Mouse (Mus musculus) stomach, embryonic 15.5 days (tissue): ENCODE data around the gene Nfic. TPM values are rescaled to one million over a fixed set of nuclear protein-coding genes. Genes with fewer than 3 reads are reported as not detected.

Source experiments
- ATAC-seq: fragments of 200-750 bp; cut with Nextera tagmentation; 2 replicates; pipeline ENCODE4 v1.8.0; 2017; ENCODE audit warnings: low read depth, moderate number of reproducible peaks, moderate TSS enrichment; ENCODE audit not compliant: insufficient read depth, low FRiP score
- H3K27ac ChIP-seq: fragments of 300-500 bp; sonication (generic); 2 replicates; pipeline ENCODE4 v1.5.1; 2015; ENCODE audit warnings: mild to moderate bottlenecking, inconsistent platforms
- H3K27me3 ChIP-seq: fragments of 300-500 bp; sonication (generic); replicated peaks from 2 replicates; pipeline ENCODE4 v1.6.1; 2015; ENCODE audit warnings: inconsistent platforms
- H3K36me3 ChIP-seq: fragments of 300-500 bp; sonication (generic); 2 replicates; pipeline ENCODE4 v1.6.1; 2015; ENCODE audit warnings: inconsistent platforms
- H3K4me1 ChIP-seq: fragments of 300-500 bp; sonication (generic); 2 replicates; pipeline ENCODE4 v1.6.1; 2015; ENCODE audit warnings: inconsistent platforms
- H3K4me2 ChIP-seq: fragments of 300-500 bp; sonication (generic); 2 replicates; pipeline ENCODE4 v1.6.1; 2015; ENCODE audit warnings: mild to moderate bottlenecking, inconsistent platforms
- H3K4me3 ChIP-seq: fragments of 300-500 bp; sonication (generic); replicated peaks from 2 replicates; pipeline ENCODE4 v1.5.1; 2015; ENCODE audit warnings: inconsistent platforms
- H3K9ac ChIP-seq: fragments of 300-500 bp; sonication (generic); 2 replicates; pipeline ENCODE4 v1.6.1; 2015; ENCODE audit warnings: inconsistent platforms
- H3K9me3 ChIP-seq: fragments of 300-500 bp; sonication (generic); 2 replicates; pipeline ENCODE4 v1.6.1; 2016; ENCODE audit warnings: inconsistent platforms
- WGBS: fragments of 180-500 bp; shearing (Covaris S2); methylation state at CpG from one replicate; pipeline ENCODE4 v1.1.7; 2015; 5-methylcytosine and 5-hydroxymethylcytosine counted together
- polyA plus RNA-seq: library from polyadenylated mRNA; unstranded; fragments of >200 nt; fragmentation: Nextera tagmentation; extraction: Ambion mirVana; gene quantifications from 2 replicates; pipeline ENCODE4 v1.2.1, GENCODE M21; 2015

The Nfic gene
- polyA plus RNA-seq, 1 experiment from 2014 or later: 78.2 TPM

DNA sequence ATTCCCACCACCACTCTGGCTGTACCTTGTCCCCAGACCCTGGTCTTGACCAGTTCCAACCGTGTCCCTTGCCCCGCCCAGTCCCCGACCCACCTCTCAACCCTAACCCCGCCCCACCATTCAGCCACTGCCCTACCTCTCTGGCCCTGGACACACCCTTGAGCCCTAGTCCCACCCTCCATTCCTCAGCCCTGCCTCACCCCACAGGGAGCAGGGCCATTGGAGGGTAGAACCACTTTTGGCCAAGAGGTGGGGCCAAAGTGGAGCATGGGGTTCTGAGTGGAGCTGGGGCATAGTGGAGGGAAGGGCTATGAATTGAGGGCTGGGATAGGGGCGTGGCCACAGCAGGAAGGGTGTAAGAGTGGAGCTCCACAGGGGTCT is 9.8 kb upstream of the Nfic start:
- H3K36me3 ChIP-seq: no peaks in the 10 kb centered on the region
- H3K27ac ChIP-seq: no peak overlapping the region
- peak; percentile 75 for ATAC-seq
- no peak overlapping the region for H3K9ac ChIP-seq
- H3K4me1 ChIP-seq: peaks cover 16% of the 10 kb centered on the region; the same call in 1 of the 2 replicates
- H3K27me3 ChIP-seq: peaks cover 78% of the 10 kb centered on the region
- H3K4me2 ChIP-seq: peak overlapping the region; percentile 53; the same call in 1 of the 2 replicates
- peak overlapping the region; percentile 33; the same call in 1 of the 2 replicates for H3K4me3 ChIP-seq
- WGBS: 5% methylated on average over 5 of the region's 5 CpGs
- H3K9me3 ChIP-seq: no peaks in the 10 kb centered on the region

GRCm38 (mm10) chr10:81464405-81465264 is 9.2 kb upstream of the Nfic start:
- peaks cover 80% of the 10 kb centered on the region for H3K27me3 ChIP-seq

GRCm38 (mm10) chr10:81463531-81463930 is 8.1 kb upstream of the Nfic start:
- Histone ChIP-seq H3K9me3 (no peaks in the 10 kb centered on the region), H3K4me2 (no peak overlapping the region), H3K4me1 (peaks cover 16% of the 10 kb centered on the region; the same call in 1 of the 2 replicates), H3K4me3 (no peak overlapping the region), H3K27me3 (peaks cover 88% of the 10 kb centered on the region), H3K9ac (no peak overlapping the region), H3K27ac (no peak overlapping the region), H3K36me3 (no peaks in the 10 kb centered on the region)
- 66% methylated on average over 4 of the region's 4 CpGs for WGBS
- ATAC-seq: no peak

More at GRCm38 (mm10) chr10:81464405-81465264, 9.2 kb upstream of the Nfic start:
- Histone ChIP-seq H3K9me3 (no peaks in the 10 kb centered on the region), H3K9ac (no peak overlapping the region), H3K4me1 (peaks cover 16% of the 10 kb centered on the region; the same call in 1 of the 2 replicates), H3K36me3 (no peaks in the 10 kb centered on the region), H3K27ac (no peak overlapping the region; the same call in 1 of the 2 replicates), H3K4me2 (peak overlapping the region; percentile 53), H3K4me3 (peak overlapping the region; percentile 33)
- WGBS: 3% methylated on average over 33 of the region's 33 CpGs
- ATAC-seq: peak; percentile 85

DNA sequence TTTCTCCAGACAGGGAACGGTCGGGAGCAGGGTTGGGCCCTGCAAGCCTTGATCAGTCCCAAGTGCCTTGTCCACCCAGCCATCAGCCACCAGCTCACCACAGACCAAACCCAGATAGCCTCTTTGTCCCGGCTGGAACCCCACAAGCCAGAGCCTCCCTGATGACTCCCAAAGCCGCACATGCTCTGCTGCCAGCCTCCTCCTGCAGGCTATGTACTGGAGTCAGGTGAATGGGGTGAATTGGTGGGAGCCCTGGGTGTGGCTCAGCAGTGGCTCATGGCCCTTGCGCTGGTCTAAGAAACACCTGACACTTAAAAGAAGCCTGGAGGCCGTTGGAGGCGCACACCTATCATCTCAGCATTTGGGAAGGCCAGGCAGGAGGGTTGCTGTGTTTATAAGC is 7.5 kb upstream of the Nfic start:
- no peak for ATAC-seq
- Histone ChIP-seq H3K4me1 (peaks cover 16% of the 10 kb centered on the region; the same call in 1 of the 2 replicates), H3K4me2 (no peak overlapping the region), H3K9ac (no peak overlapping the region), H3K27me3 (peaks cover 88% of the 10 kb centered on the region), H3K36me3 (no peaks in the 10 kb centered on the region), H3K27ac (no peak overlapping the region), H3K4me3 (no peak overlapping the region), H3K9me3 (no peaks in the 10 kb centered on the region)
- WGBS: 70% methylated on average over 7 of the region's 7 CpGs

DNA sequence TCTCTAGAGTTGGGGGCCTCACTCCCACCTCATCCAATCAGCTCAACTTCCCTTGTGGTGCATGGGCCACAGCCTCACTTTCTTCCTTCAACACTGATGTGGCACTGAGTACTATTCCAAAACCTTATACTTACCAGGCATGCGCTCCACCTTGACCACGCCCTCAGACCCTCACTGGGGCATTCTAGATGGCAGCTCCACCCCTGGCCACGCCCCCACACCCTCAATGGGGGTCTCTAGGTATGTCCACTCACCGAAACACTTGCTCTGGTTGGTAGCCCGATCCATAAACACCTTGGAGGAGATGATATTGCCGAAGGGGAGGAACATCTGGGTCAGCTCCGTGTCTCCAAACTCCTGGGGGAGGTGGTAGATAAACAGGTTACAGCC is 7.0 kb upstream of the Nfic start:
- Histone ChIP-seq H3K4me3 (0 out of 2 replicates have a peak overlapping the region, but pooled peaks have one; percentile 3), H3K36me3 (no peaks in the 10 kb centered on the region), H3K9me3 (no peaks in the 10 kb centered on the region), H3K27ac (no peak overlapping the region), H3K9ac (no peak overlapping the region), H3K27me3 (peaks cover 89% of the 10 kb centered on the region), H3K4me1 (peaks cover 16% of the 10 kb centered on the region; the same call in 1 of the 2 replicates), H3K4me2 (peak overlapping the region; percentile 31; the same call in 1 of the 2 replicates)
- no peak for ATAC-seq
- WGBS: 39% methylated on average over 7 of the region's 7 CpGs

DNA sequence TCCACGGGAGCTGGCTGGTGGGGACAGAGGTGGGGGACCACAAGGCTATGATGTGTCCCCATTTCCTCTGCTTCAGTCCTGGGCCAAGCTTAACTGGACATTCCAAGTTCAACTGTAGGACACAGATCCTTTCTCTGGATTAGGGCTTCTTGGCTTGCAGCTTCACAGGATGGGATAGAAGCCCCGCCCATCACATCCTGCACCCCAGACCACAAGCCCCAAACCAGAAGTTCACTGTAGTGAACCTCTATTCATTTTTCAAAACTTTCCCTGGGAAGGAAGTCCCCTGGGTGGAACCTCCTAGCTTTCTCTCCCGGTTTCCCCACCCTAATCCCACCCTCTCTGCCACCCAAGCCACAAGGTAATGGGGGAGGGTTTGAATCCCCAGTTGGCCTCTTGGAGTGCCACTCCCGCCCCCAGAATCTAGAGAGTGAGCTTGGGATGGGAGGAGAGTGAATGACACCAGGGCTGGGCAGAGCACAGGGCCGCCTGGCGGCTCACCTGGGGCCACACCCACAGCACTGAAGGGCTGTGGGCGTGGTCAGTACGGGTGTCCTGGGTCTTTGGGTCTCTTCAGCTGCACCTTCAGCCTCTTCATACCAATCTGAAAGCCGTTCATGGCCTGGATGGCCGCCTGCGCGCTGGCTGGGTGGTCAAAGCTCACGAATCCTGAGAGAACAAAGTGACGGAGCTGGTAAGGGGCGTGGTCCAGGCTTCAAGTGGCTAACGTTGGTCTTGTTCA is 6.4 kb upstream of the Nfic start:
- Histone ChIP-seq H3K9ac (no peak overlapping the region), H3K4me3 (0 out of 2 replicates have a peak overlapping the region, but pooled peaks have one; percentile 3), H3K9me3 (no peaks in the 10 kb centered on the region), H3K27ac (no peak overlapping the region), H3K36me3 (no peaks in the 10 kb centered on the region), H3K4me2 (peak overlapping the region; percentile 31), H3K4me1 (peaks cover 16% of the 10 kb centered on the region; the same call in 1 of the 2 replicates), H3K27me3 (peaks cover 90% of the 10 kb centered on the region)
- ATAC-seq: no peak
- WGBS: 4% methylated on average over 16 of the region's 16 CpGs

DNA sequence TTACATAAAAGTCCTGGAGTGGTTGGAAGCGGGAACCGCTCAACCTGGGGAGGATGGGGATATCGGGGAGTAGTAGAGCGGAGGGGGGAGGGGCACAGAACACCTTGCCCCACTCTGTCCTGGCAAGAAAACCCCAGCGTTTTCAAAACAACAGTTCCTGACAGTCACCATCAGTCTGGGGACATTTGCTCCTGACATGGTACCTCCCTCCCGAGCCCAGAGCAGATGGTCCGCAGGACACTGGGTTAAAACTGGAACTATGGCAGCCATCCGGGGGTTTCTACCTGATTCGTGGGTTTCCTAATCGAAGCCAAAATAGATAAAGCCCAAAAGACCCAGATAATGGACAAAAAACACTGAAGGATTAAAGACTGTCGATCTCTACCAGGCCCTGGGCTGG is 5.5 kb upstream of the Nfic start:
- H3K9ac ChIP-seq: no peak overlapping the region
- H3K4me2 ChIP-seq: no peak overlapping the region
- H3K4me1 ChIP-seq: peaks cover 16% of the 10 kb centered on the region; the same call in 1 of the 2 replicates
- no peaks in the 10 kb centered on the region for H3K9me3 ChIP-seq
- H3K36me3 ChIP-seq: no peaks in the 10 kb centered on the region
- WGBS: 37% methylated on average over 11 of the region's 11 CpGs
- H3K27ac ChIP-seq: no peak overlapping the region
- peaks cover 86% of the 10 kb centered on the region for H3K27me3 ChIP-seq
- no peak for ATAC-seq
- H3K4me3 ChIP-seq: no peak overlapping the region

DNA sequence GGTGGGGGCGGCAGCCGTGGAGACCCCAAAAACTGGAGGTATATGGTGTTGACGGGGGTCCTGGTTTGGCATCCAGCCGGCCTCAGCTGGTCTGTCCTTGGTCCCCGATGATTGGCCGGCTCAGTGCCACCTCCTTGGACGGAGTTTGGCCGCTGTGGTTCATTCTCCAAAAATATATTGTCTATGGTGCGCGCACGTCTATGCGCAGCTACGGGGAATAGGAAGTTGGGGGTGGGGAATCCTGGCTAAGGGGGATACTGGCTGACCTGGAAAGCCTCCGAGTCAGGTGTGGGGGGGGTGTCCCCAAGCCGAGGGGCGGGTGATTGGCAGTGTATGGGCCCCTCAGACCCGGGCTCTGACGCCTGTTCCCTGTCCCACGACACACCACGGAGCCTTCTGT is 5.0 kb upstream of the Nfic start:
- ATAC-seq: no peak

GRCm38 (mm10) chr10:81459399-81459798 is 4.0 kb upstream of the Nfic start:
- no peaks in the 10 kb centered on the region for H3K36me3 ChIP-seq
- H3K4me1 ChIP-seq: peaks cover 10% of the 10 kb centered on the region; the same call in 1 of the 2 replicates
- H3K4me2 ChIP-seq: no peak overlapping the region
- ATAC-seq: no peak
- WGBS: 58% methylated on average over 21 of the region's 21 CpGs
- H3K9ac ChIP-seq: no peak overlapping the region
- no peak overlapping the region for H3K4me3 ChIP-seq
- H3K9me3 ChIP-seq: no peaks in the 10 kb centered on the region
- H3K27me3 ChIP-seq: peaks cover 91% of the 10 kb centered on the region
- H3K27ac ChIP-seq: no peak overlapping the region

More for the DNA sequence above, 5.0 kb upstream of the Nfic start:
- Histone ChIP-seq H3K9ac (no peak overlapping the region), H3K27me3 (peaks cover 91% of the 10 kb centered on the region), H3K4me3 (no peak overlapping the region), H3K36me3 (no peaks in the 10 kb centered on the region), H3K4me2 (no peak overlapping the region), H3K9me3 (no peaks in the 10 kb centered on the region), H3K4me1 (peaks cover 16% of the 10 kb centered on the region; the same call in 1 of the 2 replicates), H3K27ac (no peak overlapping the region)
- WGBS: 31% methylated on average over 19 of the region's 20 CpGs

DNA sequence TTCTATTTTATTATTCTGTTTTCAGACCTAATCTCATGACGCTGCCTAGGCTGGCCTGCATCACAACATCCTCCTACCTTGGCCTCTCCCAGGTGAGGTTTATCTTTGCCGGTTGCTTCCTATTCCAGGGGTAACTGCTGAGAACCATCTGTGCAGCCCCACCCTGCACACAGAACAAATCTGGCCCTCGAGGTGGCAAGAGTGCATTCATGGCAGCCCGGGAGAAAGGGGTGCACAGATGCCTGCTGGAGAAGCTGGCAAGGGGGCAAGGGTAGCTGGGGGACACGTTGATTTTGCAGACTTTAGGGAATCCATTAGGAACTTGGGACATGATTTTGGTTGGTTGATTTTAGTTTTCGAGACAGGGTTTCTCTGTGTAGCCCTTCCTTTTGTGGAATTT is 2.8 kb upstream of the Nfic start:
- H3K9me3 ChIP-seq: no peaks in the 10 kb centered on the region
- no peak overlapping the region for H3K9ac ChIP-seq
- H3K36me3 ChIP-seq: no peaks in the 10 kb centered on the region
- H3K27ac ChIP-seq: no peak overlapping the region
- no peak overlapping the region for H3K4me3 ChIP-seq
- no peak for ATAC-seq
- H3K4me2 ChIP-seq: no peak overlapping the region
- H3K4me1 ChIP-seq: peaks cover 5% of the 10 kb centered on the region; the same call in 1 of the 2 replicates
- peaks cover 89% of the 10 kb centered on the region for H3K27me3 ChIP-seq
- 69% methylated on average over 6 of the region's 6 CpGs for WGBS

- no peak for ATAC-seq
These were observed 2.2 kb upstream of the Nfic start for GRCm38 (mm10) chr10:81457624-81458023.

More at GRCm38 (mm10) chr10:81457624-81458023, 2.2 kb upstream of the Nfic start:
- Histone ChIP-seq H3K9me3 (no peaks in the 10 kb centered on the region), H3K9ac (no peak overlapping the region), H3K4me3 (no peak overlapping the region), H3K27ac (no peak overlapping the region), H3K4me2 (no peak overlapping the region), H3K36me3 (no peaks in the 10 kb centered on the region), H3K4me1 (peaks cover 5% of the 10 kb centered on the region; the same call in 1 of the 2 replicates), H3K27me3 (peaks cover 89% of the 10 kb centered on the region)
- WGBS: 82% methylated on average over 8 of the region's 8 CpGs
